Mouse (Mus musculus): ENCODE data around the gene Spp1.

GRCm38 (mm10) chr5:104405051-104405450 lies 29.9 kb upstream of the Spp1 start:
- no peak for TF ChIP-seq TAL1 (IDR thresholded peaks at IDR 0.05; ENCODE audit: low read length)
- no peak for TF ChIP-seq GATA1 (IDR thresholded peaks at IDR 0.05; ENCODE audit: low read length)
